Mouse (Mus musculus) left cerebral cortex, postnatal 25 days (tissue): Measurements from ENCODE around the gene Prkaa2. TPM values are rescaled to one million over a fixed set of nuclear protein-coding genes. Genes with fewer than 3 reads are reported as not detected.
A peak's percentile ranks its signal among the peaks of the same experiment; 100 is the strongest.

Source experiments
- DNase-seq, 2 experiments: peaks; one replicate each; pipeline ENCODE4 v3.0.0; 2022; ENCODE audit warnings: low spot score in 2 of 2, mixed read lengths in 1 of 2
- intact Hi-C: fragments of 180-260 bp; cut with DNase I; formaldehyde crosslinking; loops from one replicate; pipeline ENCODE4 v1.15.1; 2025
- total RNA-seq, 2 experiments: library from RNA; stranded (reverse); gene quantifications; 2 replicates each; pipeline ENCODE4 v1.2.3; 2021

Gene Prkaa2
- total RNA-seq, 2 experiments from 2014 or later = 31.0 to 31.6 TPM

DNA sequence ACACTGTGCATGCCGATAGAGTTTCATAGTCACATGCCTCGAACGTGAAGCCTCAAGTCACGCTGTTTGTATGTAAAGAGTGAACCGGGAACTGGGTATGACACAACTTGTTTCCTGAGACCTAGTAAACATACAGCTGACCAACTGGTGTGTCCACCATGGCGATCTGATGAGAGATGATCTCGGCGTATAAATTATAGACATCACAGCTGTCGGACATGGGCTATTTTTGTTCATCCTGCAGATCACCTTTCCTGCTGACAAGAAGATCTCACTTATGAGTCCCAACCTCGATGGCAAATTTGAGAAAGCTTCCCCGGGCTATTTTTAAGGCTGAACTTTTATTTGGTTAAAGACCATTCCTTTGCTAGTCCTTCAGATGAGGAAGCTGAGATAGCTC, 2.1 kb upstream of the Prkaa2 start:
- intact Hi-C loops = no loop called here
- DNase-seq = no peak

DNA sequence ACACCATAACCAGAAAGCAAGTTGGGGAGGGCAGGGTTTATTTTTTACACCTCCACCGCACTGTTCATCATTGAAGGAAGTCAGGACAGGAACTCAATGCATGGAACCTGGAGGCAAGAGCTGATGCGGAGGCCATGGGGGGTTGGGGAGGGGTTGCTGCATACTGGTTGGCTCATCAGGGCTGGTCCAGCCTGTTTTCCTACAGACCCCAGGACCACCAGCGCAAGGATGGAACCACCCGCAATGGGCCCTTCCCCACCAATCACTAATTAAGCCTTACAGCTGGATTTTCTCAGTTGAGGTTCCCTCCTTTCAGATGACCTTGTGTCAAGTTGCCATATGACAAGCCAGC, 970 bp upstream of the Prkaa2 start:
- intact Hi-C loops = no loop called here
- no peak for DNase-seq

DNA sequence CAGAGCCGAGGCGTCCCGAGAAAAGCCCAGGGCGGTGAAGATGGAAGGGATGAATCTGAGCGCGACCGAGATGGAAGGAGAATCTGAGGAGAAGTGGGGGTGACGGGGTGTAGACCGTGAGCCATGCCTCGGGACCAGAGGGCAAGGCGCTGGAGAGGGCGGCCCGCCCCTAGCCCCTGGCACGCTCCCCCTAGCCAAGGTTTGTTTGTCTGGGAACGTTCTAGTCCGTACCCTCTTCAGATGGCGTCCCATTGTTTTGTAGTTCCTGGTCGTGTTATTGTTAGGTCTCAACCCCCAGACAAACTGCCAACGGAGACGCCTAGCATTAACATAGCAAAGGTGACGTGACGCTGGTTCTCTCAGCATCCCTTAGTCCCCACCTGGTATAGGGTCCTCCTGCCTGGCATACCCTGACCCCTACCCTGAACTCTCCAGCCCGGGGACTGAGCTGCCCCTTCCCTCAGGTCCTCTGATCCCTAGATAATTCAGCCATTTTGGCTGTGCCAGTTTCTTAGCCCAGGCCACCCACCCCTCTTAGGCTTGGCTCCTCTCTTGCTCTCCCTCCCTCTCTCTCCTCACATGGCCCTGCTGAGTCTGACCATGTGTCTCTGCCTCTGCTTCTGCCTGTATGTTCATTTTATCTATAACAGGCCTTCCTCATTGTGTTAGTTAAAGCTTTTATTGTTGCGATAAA, 447 bp upstream of the Prkaa2 start:
- peak; percentile 51 to 79 for DNase-seq
- intact Hi-C loops = loop anchor here (2.0 kb wide), 1 partner anchor 75 kb away; no protein-coding TSS in a partner anchor

DNA sequence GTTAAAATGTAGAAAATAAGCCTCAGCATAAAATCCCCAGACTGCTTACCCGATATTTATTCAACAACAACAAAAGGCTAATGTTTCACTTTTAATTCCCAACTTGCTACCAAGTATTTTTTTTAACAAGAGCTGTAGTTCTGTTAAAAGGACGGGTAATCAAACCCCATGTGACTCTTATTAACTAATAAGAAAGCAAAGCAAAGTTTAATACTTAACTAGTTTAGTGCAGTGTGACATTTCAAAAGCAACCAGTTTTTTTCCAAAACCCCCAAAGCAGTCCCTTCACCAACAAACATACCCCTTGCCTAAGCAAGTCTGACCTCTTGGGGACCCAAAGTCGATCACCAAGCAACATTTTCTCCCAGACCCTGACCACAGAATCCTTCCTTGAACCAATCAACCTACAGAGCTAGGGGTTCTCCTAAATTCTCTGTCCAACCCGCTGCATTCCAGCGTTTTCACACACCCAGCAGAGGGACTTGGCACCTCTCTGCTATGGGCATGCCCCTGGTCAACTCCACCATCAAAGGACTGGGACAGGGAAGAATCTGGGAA, 970 bp downstream of the Prkaa2 start:
- intact Hi-C loops = loop anchor here (2.0 kb wide), 1 partner anchor 74 kb away; no protein-coding TSS in a partner anchor
- peak in 1 of 2 experiments; percentile 27 for DNase-seq

DNA sequence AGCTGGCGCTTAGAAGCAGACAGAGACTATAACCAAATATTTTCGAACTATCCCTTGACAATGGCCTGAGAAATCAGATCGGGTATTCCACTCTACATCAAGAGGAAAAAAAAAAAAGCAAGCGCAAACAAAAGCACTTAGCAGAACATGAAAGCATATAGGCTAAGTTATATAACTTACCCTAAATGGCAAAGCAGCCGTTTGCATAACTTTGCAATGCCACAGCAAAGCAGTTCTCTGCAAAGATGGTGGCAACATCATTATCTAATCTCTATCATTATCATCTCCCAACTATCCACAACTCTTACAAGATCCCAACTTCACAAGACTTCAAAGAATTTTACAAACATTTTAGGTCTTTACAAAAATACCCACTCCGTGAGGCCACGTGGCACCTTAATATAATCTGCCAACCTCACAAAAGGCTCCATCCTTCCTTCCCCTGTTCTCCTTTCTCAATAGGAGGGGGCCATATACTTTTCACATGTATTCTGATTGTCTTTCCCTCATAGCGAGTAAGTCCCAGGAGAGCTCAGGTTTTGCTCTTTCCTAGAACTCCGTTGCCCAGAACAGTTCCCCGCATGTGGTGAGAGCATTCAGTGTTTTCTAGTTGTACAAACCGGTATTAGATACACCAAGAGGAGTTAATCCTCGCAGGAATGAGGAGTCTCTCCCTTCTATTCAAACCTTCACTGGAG, 1.6 kb downstream of the Prkaa2 start:
- intact Hi-C loops = loop anchor here (2.0 kb wide), 1 partner anchor 73 kb away; no protein-coding TSS in a partner anchor
- peak; percentile 22 to 60 for DNase-seq

DNA sequence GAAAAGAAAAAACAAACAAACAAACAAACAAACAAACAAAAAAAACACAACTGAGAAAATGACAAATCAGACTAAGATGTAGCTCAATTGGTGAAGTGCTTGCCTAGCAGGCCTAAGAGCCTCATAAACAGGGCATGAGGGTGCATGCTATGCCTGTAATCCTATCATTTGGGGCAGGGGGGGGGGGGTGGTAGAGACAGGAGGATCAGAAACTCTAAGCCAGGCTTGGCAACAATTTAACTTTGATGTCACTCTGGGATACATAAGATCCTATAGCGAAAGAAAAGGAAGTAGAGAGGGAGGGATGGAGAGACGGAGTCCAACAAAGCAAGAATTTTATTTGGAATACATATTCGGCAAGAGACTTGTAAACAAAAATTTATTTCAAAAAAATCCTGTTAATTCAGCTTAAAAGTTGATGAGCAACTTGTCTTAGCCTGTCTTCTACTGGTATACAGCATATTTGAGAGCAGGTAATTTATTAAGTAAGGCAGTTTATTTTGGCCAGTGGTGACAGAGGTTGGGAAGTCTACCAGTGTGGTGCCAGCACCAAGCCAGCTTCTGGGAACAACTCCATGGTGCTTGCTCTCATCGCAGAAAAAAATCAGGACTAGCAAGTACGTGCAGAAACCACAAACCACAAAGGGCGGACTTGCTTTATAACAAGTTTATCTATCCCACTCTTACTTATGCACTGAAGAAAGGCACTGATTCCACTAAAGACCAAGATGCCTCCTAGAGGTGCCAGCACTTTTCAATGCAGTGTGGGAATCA, 5.4 kb downstream of the Prkaa2 start:
- no peak for DNase-seq
- intact Hi-C loops = no loop called here

DNA sequence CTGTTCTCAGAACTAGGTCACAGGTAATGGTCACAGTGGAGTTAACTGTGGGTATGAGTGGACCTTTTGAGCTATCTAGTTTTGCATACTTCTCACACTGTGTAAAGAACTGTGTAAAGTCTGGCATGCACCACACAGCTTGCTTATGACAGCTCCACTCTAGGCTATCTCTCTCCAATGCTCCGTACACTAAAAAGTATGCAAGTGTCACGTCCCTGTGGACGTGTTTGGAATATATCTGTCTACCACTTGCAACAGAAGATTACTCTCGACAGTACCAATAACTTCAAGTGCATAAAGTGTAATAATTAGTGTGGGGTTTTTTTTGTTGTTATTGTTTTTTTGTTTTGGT, 8.4 kb downstream of the Prkaa2 start:
- no peak for DNase-seq
- intact Hi-C loops = no loop called here

DNA sequence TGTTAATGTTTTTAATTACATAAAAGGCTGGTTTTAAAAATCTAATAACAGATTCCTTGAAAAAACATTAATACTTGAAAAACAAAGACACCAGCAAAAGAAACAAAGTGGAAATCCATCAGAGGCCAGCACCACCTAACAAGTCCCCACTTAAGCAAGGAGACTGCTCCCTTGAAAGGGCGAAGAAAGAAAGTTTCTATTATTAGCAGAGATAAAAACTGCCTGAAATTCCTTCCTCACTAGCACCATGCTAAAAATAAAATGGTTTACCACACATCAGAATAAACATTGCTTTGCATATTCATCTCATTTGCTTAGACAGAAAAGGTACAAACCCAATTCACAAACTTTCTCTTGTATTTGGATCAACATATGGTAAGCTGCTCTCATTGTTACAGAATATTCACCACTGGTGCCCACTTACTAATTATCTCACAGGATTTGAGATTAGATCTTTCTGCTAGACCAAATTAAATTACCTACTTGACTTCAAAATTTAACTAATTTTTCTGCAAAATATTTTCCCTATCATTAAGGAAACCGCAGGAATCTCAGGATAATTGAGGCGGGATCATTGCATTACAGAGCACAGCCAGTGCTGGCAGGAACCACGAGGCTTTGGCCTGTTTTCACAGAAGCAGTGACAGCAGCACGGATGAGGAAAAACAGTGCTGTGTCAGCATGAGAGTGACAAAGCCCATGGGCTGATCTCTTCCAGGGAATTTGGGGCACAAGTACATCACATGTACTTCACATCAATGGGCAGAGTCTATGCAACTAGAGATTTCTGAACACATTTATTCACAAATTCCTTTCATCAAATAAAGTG, 9.0 kb downstream of the Prkaa2 start:
- intact Hi-C loops = no loop called here
- peak in 1 of 2 experiments; percentile 43 for DNase-seq

DNA sequence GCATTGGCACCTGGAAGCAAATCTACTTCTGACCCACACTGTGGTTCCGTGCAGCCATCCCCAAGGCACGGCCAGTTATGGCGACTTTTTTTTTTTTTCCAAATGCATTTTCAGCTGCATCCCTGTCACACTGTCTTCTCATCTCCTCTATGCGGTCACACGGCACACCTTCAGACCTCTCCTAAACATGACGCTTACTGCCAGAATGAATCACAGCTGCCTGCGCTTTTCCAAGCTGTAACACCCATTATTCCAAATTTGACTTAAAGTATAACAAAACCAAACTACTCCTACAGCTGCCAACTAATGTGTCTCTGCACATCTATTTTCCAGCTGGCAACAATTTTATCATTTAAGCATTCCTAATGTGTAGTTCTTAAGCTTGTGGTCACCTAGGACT, 11.0 kb downstream of the Prkaa2 start:
- peak in 1 of 2 experiments; percentile 60 for DNase-seq
- intact Hi-C loops = no loop called here

DNA sequence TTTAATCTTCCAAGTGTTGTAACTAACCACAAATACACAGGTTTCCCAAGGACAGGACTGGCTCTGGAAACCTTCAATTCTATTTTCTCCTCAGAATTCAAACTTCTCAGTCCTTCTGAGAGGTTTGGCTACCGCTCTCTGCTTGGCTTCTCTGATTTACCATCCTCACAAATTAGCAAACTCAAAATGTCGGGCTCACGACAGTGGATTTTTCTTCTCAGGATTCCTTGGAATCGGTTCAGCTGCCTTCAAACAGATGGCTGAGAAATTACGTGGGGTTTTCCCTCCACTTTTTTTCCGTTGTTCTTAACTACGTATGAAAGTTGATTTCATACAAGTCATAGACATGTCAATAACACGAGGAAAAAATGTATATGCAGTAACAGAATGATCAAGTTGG, 11.5 kb downstream of the Prkaa2 start:
- intact Hi-C loops = no loop called here
- DNase-seq = peak; percentile 18 to 66

DNA sequence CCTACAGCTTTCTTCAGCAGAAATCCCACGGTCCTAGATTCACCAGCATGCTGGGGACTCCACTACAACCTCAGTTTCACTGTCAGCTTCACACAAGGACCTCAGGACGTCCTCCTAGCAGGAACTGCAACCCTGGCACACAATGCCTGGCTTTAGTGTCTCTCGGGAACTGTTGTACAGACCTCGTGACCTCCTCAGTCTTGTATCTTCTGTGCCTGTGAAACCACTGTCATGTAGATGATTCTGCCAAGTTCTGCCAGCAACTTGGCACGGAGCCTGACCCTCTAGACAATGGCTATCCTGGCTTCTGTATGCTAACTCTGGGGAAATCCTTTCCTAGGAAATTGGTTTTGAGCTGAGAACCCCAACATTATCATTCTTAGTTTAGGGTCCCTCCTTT, 14.4 kb downstream of the Prkaa2 start:
- no peak for DNase-seq
- intact Hi-C loops = no loop called here

DNA sequence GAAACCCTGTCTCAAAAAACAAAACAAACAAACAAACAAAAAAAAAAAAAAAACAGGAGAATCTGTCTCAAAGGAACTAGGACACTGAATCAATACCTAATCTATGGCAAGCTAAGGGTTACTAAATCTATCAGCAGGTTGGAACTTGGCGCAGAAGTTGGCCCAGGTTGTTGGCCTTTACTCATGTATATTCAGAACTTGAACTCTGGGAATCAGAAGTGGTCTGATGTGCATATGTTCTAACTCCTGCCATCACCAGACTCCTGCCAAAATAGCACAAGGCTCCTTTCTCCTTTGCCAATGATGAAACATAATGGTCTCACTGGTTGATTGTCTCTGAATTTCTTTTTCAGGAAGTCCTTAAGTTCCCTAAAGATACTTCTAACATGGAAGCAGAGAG, 15.7 kb downstream of the Prkaa2 start:
- no peak for DNase-seq
- intact Hi-C loops = no loop called here

DNA sequence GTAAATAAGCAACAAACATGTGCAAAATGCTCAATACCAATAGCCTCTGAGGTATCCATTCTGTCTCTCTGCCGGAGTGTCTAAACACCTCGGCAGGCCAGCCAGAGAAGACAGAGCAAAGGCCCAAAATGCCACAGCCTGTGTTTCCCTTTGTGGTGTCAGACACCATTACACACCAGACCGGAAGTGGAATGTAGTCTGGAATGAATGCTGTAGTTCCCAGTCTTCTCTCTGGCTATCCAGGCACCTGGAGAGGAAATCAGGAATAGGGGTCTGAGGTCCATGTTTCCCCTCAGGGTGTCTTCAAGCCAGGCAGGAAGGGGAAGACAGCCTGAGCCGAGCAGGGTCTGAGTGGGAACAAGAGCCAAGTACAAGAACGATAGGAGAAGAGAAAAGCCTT, 19.3 kb downstream of the Prkaa2 start:
- intact Hi-C loops = no loop called here
- DNase-seq = no peak

DNA sequence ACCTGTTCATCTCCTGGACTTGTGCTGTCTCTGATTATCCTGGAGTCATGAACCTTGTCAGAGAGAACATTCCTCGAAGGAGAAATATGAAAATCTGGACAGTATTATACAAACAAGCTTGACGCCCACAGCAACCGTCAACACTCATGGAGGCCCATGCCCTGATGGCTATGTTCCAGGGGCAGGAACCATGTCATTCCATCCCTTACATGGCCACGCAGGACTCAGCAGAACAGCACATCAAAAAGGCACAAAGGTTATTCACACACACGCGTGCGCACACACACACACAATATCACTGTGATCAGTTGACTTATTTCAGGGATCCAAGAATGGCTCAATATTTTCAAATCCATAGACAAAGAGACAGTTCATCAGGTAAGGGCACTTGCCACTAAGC, 20.3 kb downstream of the Prkaa2 start:
- DNase-seq = no peak
- intact Hi-C loops = no loop called here

DNA sequence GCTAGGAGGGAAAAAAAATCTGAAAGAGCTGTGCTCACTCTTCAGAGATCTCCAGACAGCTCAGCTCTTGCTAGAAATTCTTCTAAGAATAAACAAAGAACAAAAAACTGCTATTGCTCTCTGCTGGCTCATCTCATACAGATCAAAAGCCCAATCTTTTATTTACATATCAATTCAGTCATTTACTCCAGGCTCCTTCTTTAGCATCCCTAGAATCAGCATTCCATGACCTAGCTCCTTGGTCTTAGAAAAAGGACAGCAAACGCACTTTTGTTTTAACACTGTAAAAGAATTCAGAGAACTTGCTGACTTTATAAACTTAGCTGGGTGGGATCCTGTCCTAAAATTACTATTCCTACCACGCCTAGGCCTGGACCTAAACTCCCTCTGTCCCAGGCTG, 21.0 kb downstream of the Prkaa2 start:
- peak in 1 of 2 experiments; percentile 33 for DNase-seq
- intact Hi-C loops = no loop called here

DNA sequence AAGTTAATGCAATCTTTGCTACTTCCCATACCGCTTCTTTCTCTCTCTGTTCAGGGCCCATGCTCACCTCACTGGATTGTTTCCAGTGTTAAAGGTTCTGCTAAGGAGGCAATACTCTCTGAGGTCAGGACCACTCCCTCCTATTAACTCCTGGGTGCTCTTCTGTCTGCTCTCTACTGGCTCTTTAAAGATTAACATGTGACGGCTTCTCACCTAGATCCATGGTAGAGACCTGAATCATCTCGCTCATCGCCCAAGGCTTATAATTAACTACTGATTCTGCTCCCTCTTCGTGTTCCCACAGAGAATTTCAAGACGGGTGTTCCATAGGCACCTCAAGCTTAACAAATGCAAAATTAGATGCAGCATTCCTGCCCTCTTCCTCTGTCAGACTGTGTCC, 33.5 kb downstream of the Prkaa2 start:
- DNase-seq = no peak

DNA sequence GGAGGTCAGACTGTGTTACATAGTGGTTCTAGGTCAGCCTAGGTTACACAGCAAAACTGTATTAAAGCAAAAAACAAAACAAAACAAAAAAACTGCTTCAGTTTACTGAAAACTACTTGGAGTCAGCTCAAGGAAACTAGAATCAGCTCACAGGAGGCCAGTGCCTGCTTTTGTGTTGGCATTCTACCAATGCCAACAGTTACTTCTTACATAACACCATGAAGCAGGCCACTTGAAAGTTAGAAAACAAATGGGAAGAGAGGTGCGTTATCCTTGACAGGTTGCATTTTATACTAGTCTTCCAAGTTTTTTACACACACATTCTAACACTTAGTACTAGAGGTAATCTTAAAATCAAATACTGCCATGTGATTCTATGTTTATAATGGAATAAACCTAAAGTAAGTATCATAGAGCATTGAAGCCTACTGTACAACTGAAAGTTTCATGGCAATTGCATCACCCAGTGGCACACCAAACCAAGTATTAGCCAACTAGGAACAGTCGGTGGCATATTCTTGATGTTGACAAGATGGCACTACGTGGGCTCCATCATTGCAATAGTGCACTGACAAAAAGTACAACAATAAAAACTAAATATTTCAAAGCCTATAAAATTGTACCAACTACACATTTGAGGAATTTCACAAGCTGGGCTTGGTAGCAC, 37.8 kb downstream of the Prkaa2 start:
- DNase-seq = no peak
- intact Hi-C loops = no loop called here

More for the DNA sequence above, 33.5 kb downstream of the Prkaa2 start:
- intact Hi-C loops = no loop called here

DNA sequence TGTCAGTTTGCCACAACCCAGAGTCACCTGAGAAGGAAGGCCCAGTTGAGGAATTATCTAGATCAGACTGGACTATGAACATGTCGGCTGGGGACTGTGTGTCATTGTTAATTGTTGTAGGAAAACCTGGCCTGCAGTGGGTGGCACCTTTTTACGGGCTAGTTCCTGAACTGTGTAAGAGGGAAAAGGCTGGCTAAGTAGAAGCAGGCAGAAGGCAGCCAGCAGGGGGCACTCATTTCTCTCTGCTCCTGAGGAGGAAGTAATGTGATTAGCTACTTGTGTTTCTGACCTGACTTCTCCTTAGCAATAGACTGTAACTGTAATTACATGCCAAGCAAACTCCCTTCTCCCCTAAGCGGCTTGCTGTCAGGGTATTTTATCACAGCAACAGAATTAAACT, 38.7 kb downstream of the Prkaa2 start:
- intact Hi-C loops = no loop called here
- DNase-seq = peak; percentile 51 to 77

DNA sequence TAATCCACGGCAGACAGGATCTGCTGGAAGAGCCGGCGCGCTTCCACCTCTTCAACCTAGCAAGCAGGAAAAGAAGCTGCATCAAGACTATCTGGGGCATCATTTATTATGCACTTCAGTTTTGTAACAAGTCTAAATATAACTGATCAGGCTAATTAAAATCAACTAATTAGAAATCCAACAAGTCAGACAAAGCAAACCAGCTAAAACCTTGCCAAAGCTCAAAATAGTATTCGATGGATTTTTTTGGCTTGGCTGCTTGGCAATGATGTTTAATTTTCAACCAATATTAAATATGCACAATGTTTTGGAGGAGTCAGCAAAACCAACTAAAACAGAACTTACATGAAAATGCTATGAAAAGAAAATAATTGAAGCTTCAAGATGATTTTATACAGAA, 58.4 kb downstream of the Prkaa2 start:
- intact Hi-C loops = no loop called here
- DNase-seq = no peak
